Mouse (Mus musculus): ENCODE results near the gene Itpka. TPM values are rescaled to one million over a fixed set of nuclear protein-coding genes. Genes with fewer than 3 reads are reported as not detected.
A peak's percentile ranks its signal among the peaks of the same experiment; 100 is the strongest.

The Itpka gene
- polyA plus RNA-seq, 1 experiment = not detected

DNA sequence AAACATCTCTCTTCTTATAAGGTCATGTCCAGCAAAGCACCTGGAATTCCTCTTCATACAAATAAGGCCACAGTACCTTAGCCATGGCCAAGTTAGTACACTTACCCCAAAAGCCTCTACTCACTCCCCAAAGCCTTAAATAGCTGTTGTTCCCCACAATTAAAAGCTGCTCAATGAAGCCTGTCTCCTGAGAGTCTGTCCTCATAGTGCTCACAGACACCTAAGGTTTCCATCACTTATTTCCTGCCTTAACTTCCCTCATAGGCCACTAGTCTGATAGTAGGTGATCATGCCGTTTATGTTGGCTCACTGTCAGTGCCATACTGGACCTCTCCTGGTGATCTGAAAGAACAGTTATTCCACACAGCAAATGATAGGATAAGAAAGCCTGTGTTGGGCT, 20.1 kb downstream of the Itpka start:
- Histone ChIP-seq H3K4me1 (ENCODE audit: control insufficient read depth, insufficient read depth, low read length) (peaks cover 13% of the 10 kb centered on the region), H3K27ac (ENCODE audit: insufficient read depth, low read depth, low read length) (no peak overlapping the region), H3K4me3 (ENCODE audit: insufficient read depth, low read depth, low read length) (no peak overlapping the region)
- WGBS = 78% methylated on average over 1 of the region's 1 CpGs
- no peak for TF ChIP-seq POLR2A (IDR thresholded peaks at IDR 0.05; ENCODE audit: insufficient read depth, low read depth, low read length)
- no peak for TF ChIP-seq CTCF (IDR thresholded peaks at IDR 0.05; ENCODE audit: insufficient read depth, low read depth, low read length)

DNA sequence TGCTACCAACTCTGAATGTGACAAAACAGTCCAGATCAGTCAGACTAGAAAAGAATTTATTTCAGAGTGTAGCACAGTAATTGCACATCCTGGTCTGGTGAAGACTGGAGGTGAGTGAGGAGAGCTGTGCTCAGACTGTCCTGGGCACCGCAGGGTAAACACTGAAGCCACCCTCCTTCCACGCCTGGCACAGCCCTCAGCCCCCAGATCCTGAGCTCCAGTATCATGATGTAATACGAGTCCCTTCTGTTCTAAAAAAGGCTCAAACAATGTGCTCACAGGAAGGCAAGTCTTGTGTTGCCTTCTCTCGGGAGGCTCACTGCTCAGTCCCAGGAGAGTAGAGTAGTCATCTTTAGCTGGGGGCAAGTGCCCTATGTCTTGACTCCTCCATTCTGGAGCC, 21.8 kb downstream of the Itpka start:
- no peak overlapping the region for H3K4me3 ChIP-seq (ENCODE audit: insufficient read depth, low read depth, low read length)
- no peak for TF ChIP-seq CTCF (IDR thresholded peaks at IDR 0.05; ENCODE audit: insufficient read depth, low read depth, low read length)
- no peak for TF ChIP-seq POLR2A (IDR thresholded peaks at IDR 0.05; ENCODE audit: insufficient read depth, low read depth, low read length)
- H3K27ac ChIP-seq (ENCODE audit: insufficient read depth, low read depth, low read length) = no peak overlapping the region
- peaks cover 4% of the 10 kb centered on the region for H3K4me1 ChIP-seq (ENCODE audit: control insufficient read depth, insufficient read depth, low read length)
- 45% methylated on average over 4 of the region's 4 CpGs for WGBS

DNA sequence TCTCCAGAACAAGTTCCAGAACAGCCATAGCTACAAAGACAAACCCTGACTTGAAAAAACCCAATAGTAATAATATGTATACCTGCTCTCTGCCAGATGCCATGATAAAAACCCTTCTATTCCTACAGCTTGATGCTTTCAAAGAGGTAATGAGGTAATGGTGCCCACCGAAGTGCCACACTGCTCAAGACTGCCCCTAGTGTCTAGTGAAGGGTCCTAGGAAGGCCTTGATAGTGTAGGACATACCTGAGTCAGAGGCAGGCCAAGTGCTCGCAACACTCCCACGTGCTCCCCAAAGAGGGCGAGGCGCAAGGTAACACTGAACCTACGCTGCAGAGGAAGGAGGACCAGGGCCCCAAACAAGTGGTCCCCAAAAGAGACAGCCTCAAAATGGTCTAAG, 25.1 kb downstream of the Itpka start:
- no peak overlapping the region for H3K4me3 ChIP-seq (ENCODE audit: insufficient read depth, low read depth, low read length)
- H3K27ac ChIP-seq (ENCODE audit: insufficient read depth, low read depth, low read length) = no peak overlapping the region
- 93% methylated on average over 6 of the region's 6 CpGs for WGBS
- H3K4me1 ChIP-seq (ENCODE audit: control insufficient read depth, insufficient read depth, low read length) = peaks cover 3% of the 10 kb centered on the region
- TF ChIP-seq POLR2A (IDR thresholded peaks at IDR 0.05; ENCODE audit: insufficient read depth, low read depth, low read length) (no peak), CTCF (IDR thresholded peaks at IDR 0.05; ENCODE audit: insufficient read depth, low read depth, low read length) (no peak)

DNA sequence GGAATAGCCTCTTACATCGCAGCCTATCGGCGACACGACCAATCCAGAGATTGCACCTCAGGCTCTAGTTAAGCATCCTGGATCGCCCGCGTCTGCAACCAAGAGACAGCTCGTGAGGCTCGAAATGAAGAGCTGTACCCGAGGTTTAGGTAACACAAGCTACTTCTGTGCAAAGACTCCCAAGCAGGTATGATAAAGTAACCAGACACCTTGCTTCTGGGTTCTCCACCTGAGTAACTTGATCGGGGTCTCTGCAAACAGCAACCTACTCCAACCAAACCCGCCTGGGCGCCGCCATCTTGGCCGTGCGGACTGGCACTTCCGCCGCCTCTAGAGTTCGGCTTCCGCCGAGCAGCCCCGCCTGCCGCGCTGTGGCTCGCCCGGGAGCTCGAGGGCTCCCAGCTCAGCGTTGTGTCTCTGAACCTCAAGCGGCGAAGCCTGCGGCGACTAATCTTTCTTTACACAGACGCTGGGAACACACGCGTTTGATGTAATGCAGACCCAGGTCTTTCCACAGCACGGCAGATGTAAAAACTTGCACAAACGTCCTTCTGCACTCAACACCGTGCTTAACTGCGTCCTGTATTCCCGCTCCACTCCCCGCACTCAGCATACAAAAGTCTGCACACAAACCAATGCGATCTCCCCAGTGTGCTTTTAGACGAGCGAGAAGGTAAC, 45.2 kb downstream of the Itpka start, which contains the start of gene Rpap1:
Rpap1 (minus strand) TSS at position 332 of the 678 bp plus-strand sequence.
- H3K27ac ChIP-seq (ENCODE audit: insufficient read depth, low read depth, low read length) = peak within 1 kb of the TSS; percentile 68
- H3K4me1 ChIP-seq (ENCODE audit: control insufficient read depth, insufficient read depth, low read length) = no peaks in the 10 kb centered on the region
- WGBS = under 1% methylated on average over 44 of the region's 44 CpGs
- TF ChIP-seq CTCF (IDR thresholded peaks at IDR 0.05; ENCODE audit: insufficient read depth, low read depth, low read length) = no peak
- TF ChIP-seq POLR2A (IDR thresholded peaks at IDR 0.05; ENCODE audit: insufficient read depth, low read depth, low read length) = peak; percentile 94
- H3K4me3 ChIP-seq (ENCODE audit: insufficient read depth, low read depth, low read length) = peak within 1 kb of the TSS; percentile 53

DNA sequence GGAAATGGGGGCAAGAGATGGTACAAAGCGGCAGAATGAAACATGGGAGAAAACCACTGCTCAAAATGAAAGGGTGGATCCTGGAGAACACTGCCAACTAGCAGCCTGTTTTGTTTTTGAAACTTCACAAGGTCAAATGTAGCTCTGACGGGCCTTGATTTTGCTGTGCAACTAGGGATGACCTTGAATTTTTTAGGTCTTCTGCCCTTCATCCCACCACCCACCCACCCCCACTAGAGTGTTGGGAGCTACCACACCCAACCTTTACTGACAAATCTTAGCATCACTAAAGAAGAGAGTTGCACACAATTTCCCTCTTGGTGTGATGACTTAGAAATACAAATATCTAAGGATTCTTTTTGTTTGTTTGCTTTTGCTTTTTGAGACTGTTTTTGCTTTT, 47.9 kb downstream of the Itpka start:
- H3K27ac ChIP-seq (ENCODE audit: insufficient read depth, low read depth, low read length) = no peak overlapping the region
- H3K4me3 ChIP-seq (ENCODE audit: insufficient read depth, low read depth, low read length) = no peak overlapping the region
- TF ChIP-seq POLR2A (IDR thresholded peaks at IDR 0.05; ENCODE audit: insufficient read depth, low read depth, low read length) (no peak), CTCF (IDR thresholded peaks at IDR 0.05; ENCODE audit: insufficient read depth, low read depth, low read length) (no peak)
- 91% methylated on average over 2 of the region's 2 CpGs for WGBS
- H3K4me1 ChIP-seq (ENCODE audit: control insufficient read depth, insufficient read depth, low read length) = no peaks in the 10 kb centered on the region

DNA sequence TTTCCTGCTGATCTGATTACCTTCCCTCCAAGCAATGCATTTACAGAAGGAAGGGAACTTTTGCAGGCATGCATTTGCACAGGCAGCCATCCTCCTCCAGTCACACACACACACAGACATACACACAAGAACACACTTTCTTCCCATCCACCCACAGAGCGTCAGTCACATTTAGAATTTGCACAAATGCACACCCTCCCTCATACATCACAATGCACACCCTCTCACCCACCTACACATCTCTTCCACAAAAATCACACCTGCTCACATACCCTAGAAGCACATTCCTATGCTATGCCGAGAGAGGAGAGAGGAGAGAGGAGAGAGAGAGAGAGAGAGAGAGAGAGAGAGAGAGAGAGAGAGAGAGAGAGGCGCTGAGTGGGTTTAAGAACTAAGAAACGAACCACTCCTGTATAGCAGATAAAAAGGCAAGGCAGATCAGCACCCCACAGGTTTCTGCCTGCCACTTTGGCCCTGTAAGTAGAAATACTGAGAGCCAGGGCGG, 55.2 kb downstream of the Itpka start, which contains the start of gene Tyro3:
Tyro3 (plus strand) TSS at position 455 of the 505 bp plus-strand sequence.
- Histone ChIP-seq H3K27ac (ENCODE audit: insufficient read depth, low read depth, low read length) (no peak within 1 kb of the TSS), H3K4me3 (ENCODE audit: insufficient read depth, low read depth, low read length) (no peak within 1 kb of the TSS), H3K4me1 (ENCODE audit: control insufficient read depth, insufficient read depth, low read length) (peaks cover 24% of the 10 kb centered on the region)
- 54% methylated on average over 5 of the region's 5 CpGs for WGBS
- TF ChIP-seq CTCF (IDR thresholded peaks at IDR 0.05; ENCODE audit: insufficient read depth, low read depth, low read length) = no peak
- TF ChIP-seq POLR2A (IDR thresholded peaks at IDR 0.05; ENCODE audit: insufficient read depth, low read depth, low read length) = no peak

DNA sequence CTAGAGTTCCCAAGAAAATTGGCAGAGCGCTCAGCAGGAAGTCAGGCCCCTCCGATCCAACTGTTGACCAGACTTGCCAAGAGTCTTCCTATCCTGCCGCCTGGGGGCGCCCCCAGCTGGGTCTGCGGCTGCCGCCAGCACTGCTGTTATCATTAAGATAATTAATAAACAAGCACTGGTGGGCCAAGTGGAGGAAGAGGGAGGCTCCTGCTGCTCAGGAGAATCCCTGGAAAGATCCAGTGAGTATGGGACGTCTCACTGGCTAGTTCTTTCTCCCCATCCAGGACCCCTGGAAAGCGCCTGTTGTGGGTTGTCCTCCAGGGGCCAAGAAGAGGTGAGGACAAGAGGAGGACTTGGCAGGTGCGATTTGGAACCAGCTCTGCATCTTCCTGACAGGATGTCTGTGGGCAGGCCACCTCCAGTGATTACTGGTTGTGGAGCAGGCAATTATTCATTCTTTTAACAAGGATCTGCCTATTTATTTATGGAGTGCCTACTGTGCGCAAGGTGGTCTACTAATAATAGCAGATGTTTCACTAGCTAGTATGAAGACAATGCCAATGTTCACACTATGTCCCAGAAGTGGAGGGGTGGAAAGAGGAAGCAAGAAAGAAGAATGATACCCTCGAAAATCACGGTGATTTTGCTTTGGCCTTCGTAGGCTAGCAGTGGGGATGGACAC, 56.2 kb downstream of the Itpka start:
- Histone ChIP-seq H3K4me3 (ENCODE audit: insufficient read depth, low read depth, low read length) (no peak overlapping the region), H3K4me1 (ENCODE audit: control insufficient read depth, insufficient read depth, low read length) (peaks cover 34% of the 10 kb centered on the region), H3K27ac (ENCODE audit: insufficient read depth, low read depth, low read length) (no peak overlapping the region)
- TF ChIP-seq CTCF (IDR thresholded peaks at IDR 0.05; ENCODE audit: insufficient read depth, low read depth, low read length) (peak; percentile 67), POLR2A (IDR thresholded peaks at IDR 0.05; ENCODE audit: insufficient read depth, low read depth, low read length) (no peak)
- 9% methylated on average over 13 of the region's 13 CpGs for WGBS

DNA sequence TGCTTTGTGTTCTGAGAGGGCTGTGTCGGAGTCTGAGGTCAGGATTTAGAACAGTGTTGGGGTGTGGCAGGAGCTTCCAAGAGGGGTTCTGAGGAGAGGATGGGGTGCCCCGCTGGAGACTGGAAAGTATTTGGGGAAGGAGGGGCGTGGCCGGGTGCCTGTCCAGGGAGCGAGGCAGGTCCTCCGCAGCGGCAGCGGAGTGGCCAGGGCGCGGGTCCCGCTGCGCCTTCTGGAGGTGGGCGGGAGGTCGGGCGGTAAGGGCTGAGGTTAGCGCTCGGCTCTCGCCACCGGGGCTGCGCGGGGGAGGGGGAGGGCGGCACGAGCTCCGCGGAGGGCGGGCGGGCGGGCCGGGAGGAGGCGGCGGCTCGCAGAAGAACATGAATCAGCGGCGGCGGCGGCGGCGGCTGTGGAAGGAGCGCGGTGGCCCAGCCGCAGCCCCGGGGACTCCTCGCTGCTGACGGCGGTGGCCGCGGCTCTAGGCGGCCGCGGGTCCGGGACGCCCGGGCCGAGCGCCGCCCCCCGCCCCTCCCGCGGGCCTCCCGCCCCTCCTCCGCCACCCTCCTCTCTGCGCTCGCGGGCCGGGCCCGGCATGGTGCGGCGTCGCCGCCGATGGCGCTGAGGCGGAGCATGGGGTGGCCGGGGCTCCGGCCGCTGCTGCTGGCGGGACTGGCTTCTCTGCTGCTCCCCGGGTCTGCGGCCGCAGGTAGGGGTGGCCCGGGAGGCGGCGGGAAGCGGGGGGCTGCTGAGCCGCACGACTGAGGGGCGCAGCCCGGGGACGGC, 57.2 kb downstream of the Itpka start:
- Histone ChIP-seq H3K4me3 (ENCODE audit: insufficient read depth, low read depth, low read length) (peak overlapping the region; percentile 91), H3K27ac (ENCODE audit: insufficient read depth, low read depth, low read length) (peak overlapping the region; percentile 74; the same call in 1 of the 2 replicates), H3K4me1 (ENCODE audit: control insufficient read depth, insufficient read depth, low read length) (peaks cover 42% of the 10 kb centered on the region)
- 1% methylated on average over 65 of the region's 89 CpGs for WGBS
- TF ChIP-seq CTCF (IDR thresholded peaks at IDR 0.05; ENCODE audit: insufficient read depth, low read depth, low read length) = no peak
- no peak for TF ChIP-seq POLR2A (IDR thresholded peaks at IDR 0.05; ENCODE audit: insufficient read depth, low read depth, low read length)
